Mouse (Mus musculus) cerebellum, adult 2 months (tissue): ENCODE measurements around the gene Izumo4. TPM values are rescaled to one million over a fixed set of nuclear protein-coding genes. Genes with fewer than 3 reads are reported as not detected.

ENCODE experiments used
- DNase-seq, 2 experiments: peaks; one replicate each; pipeline ENCODE4 v3.0.0; 2021
- H3K27ac ChIP-seq: fragments of 200-500 bp; 2 replicates; pipeline ENCODE4 v1.5.1; 2012; ENCODE audit warnings: low read length, control low read depth, inconsistent platforms; ENCODE audit not compliant: insufficient read depth
- H3K27me3 ChIP-seq: fragments of 200-500 bp; 2 replicates; pipeline ENCODE4 v1.6.1; 2012; ENCODE audit warnings: inconsistent platforms, mild to moderate bottlenecking, low read length, moderate library complexity; ENCODE audit not compliant: control insufficient read depth, insufficient read depth
- H3K4me1 ChIP-seq: fragments of 200-500 bp; 2 replicates; pipeline ENCODE4 v1.6.1; 2011; ENCODE audit warnings: low read length; ENCODE audit not compliant: control insufficient read depth, insufficient read depth
- H3K4me3 ChIP-seq: fragments of 200-500 bp; replicated peaks from 2 replicates; pipeline ENCODE3; 2011; ENCODE audit warnings: mild to moderate bottlenecking, low read depth, low read length, control low read depth; ENCODE audit not compliant: insufficient read depth
- CTCF ChIP-seq: fragments of 200-500 bp; IDR thresholded peaks from 2 replicates; pipeline ENCODE4 v1.5.1; 2011; ENCODE audit warnings: low read depth, mild to moderate bottlenecking, control low read depth, low read length, moderate library complexity, borderline replicate concordance; ENCODE audit not compliant: insufficient read depth
- POLR2A ChIP-seq: fragments of 200-500 bp; IDR thresholded peaks from 2 replicates; pipeline ENCODE4 v1.6.1; 2011; ENCODE audit warnings: low read length, control low read depth, borderline replicate concordance; ENCODE audit not compliant: insufficient read depth
- WGBS: fragments of 180-500 bp; shearing (Covaris S2); methylation state at CpG from one replicate; pipeline ENCODE4 v1.1.7; 2018; 5-methylcytosine and 5-hydroxymethylcytosine counted together
- polyA plus RNA-seq: library from polyadenylated mRNA; depleted of rRNA; stranded (reverse); fragments of >200 nt; gene quantifications from 2 replicates; pipeline ENCODE4 v1.2.3, GENCODE M21; 2012

Izumo4 gene
- polyA plus RNA-seq, 1 experiment = 112 TPM

- Histone ChIP-seq H3K4me3 (no peak overlapping the region), H3K27ac (no peak overlapping the region), H3K4me1 (peaks cover 11% of the 10 kb centered on the region; the same call in 1 of the 2 replicates), H3K27me3 (no peaks in the 10 kb centered on the region)
- DNase-seq = no peak
- TF ChIP-seq POLR2A (no peak), CTCF (no peak)
- WGBS = 77% methylated on average over 2 of the region's 2 CpGs
Observed at GRCm38 (mm10) chr10:80695186-80695585, 6.8 kb upstream of the Izumo4 start.

GRCm38 (mm10) chr10:80695801-80696501 lies 6.0 kb upstream of the Izumo4 start:
- 79% methylated on average over 10 of the region's 10 CpGs for WGBS
- no peaks in the 10 kb centered on the region for H3K27me3 ChIP-seq
- peaks cover 11% of the 10 kb centered on the region; the same call in 1 of the 2 replicates for H3K4me1 ChIP-seq
- TF ChIP-seq POLR2A = no peak
- no peak for TF ChIP-seq CTCF
- DNase-seq = no peak
- H3K4me3 ChIP-seq = no peak overlapping the region
- H3K27ac ChIP-seq = no peak overlapping the region

GRCm38 (mm10) chr10:80696502-80697392 lies 5.2 kb upstream of the Izumo4 start:
- H3K27me3 ChIP-seq = no peaks in the 10 kb centered on the region
- peaks cover 11% of the 10 kb centered on the region; the same call in 1 of the 2 replicates for H3K4me1 ChIP-seq
- no peak overlapping the region for H3K4me3 ChIP-seq
- no peak for DNase-seq
- 76% methylated on average over 12 of the region's 12 CpGs for WGBS
- TF ChIP-seq POLR2A = no peak
- H3K27ac ChIP-seq = no peak overlapping the region

- no peak for TF ChIP-seq CTCF
- TF ChIP-seq POLR2A = no peak
- peaks cover 11% of the 10 kb centered on the region; the same call in 1 of the 2 replicates for H3K4me1 ChIP-seq
- no peak overlapping the region for H3K27ac ChIP-seq
- no peak overlapping the region for H3K4me3 ChIP-seq
- DNase-seq = no peak
- 88% methylated on average over 8 of the region's 8 CpGs for WGBS
- no peaks in the 10 kb centered on the region for H3K27me3 ChIP-seq
Observed at GRCm38 (mm10) chr10:80697393-80697787, 4.6 kb upstream of the Izumo4 start.

GRCm38 (mm10) chr10:80697812-80698211 lies 4.2 kb upstream of the Izumo4 start:
- H3K27me3 ChIP-seq = no peaks in the 10 kb centered on the region
- no peak for TF ChIP-seq CTCF
- no peak for TF ChIP-seq POLR2A
- no peak overlapping the region for H3K27ac ChIP-seq
- no peak for DNase-seq
- H3K4me1 ChIP-seq = peaks cover 11% of the 10 kb centered on the region; the same call in 1 of the 2 replicates
- 41% methylated on average over 9 of the region's 9 CpGs for WGBS
- no peak overlapping the region for H3K4me3 ChIP-seq

GRCm38 (mm10) chr10:80698605-80699004 lies 3.4 kb upstream of the Izumo4 start:
- 86% methylated on average over 9 of the region's 9 CpGs for WGBS
- no peak overlapping the region for H3K4me3 ChIP-seq
- no peak for DNase-seq
- peaks cover 11% of the 10 kb centered on the region for H3K4me1 ChIP-seq
- no peaks in the 10 kb centered on the region for H3K27me3 ChIP-seq
- H3K27ac ChIP-seq = no peak overlapping the region
- TF ChIP-seq POLR2A (no peak), CTCF (no peak)

GRCm38 (mm10) chr10:80700038-80700504 lies 1.9 kb upstream of the Izumo4 start:
- no peak for DNase-seq
- no peaks in the 10 kb centered on the region for H3K27me3 ChIP-seq
- no peak overlapping the region for H3K27ac ChIP-seq
- H3K4me1 ChIP-seq = peaks cover 23% of the 10 kb centered on the region
- WGBS = 86% methylated on average over 7 of the region's 7 CpGs
- no peak overlapping the region for H3K4me3 ChIP-seq
- no peak for TF ChIP-seq CTCF
- TF ChIP-seq POLR2A = no peak

- Histone ChIP-seq H3K27me3 (no peaks in the 10 kb centered on the region), H3K27ac (no peak overlapping the region), H3K4me1 (peaks cover 28% of the 10 kb centered on the region), H3K4me3 (no peak overlapping the region)
- 49% methylated on average over 4 of the region's 4 CpGs for WGBS
- no peak for TF ChIP-seq CTCF
- TF ChIP-seq POLR2A = no peak
- DNase-seq = no peak
Observed at GRCm38 (mm10) chr10:80700732-80701131, 1.3 kb upstream of the Izumo4 start.
